Mouse (Mus musculus): ENCODE measurements around the gene Hand2.

The Hand2 gene

GRCm38 (mm10) chr8:57320851-57321743, at the start of gene Hand2:
TSS of gene Hand2 (plus strand) at chr8:57320983.
- peak; percentile 49 for DNase-seq (ENCODE audit: low read depth, low spot score)

GRCm38 (mm10) chr8:57273055-57273454, 47.7 kb upstream of the Hand2 start:
- DNase-seq (ENCODE audit: low read depth, low spot score): no peak

GRCm38 (mm10) chr8:57293441-57293840, 27.3 kb upstream of the Hand2 start:
- DNase-seq (ENCODE audit: low read depth, low spot score): no peak

- DNase-seq (ENCODE audit: low read depth, low spot score): no peak
These were observed 17.3 kb upstream of the Hand2 start for GRCm38 (mm10) chr8:57303513-57303912.

- DNase-seq (ENCODE audit: low read depth, low spot score): peak; percentile 56
These were observed 15.8 kb upstream of the Hand2 start for GRCm38 (mm10) chr8:57304944-57305343.

- DNase-seq (ENCODE audit: low read depth, low spot score): peak; percentile 41
These were observed 14.3 kb upstream of the Hand2 start for GRCm38 (mm10) chr8:57306441-57306840.

GRCm38 (mm10) chr8:57309844-57310485, 10.8 kb upstream of the Hand2 start:
- DNase-seq (ENCODE audit: low read depth, low spot score): no peak

GRCm38 (mm10) chr8:57312031-57312981, 8.5 kb upstream of the Hand2 start:
- DNase-seq (ENCODE audit: low read depth, low spot score): peak; percentile 31

GRCm38 (mm10) chr8:57313583-57313982, 7.2 kb upstream of the Hand2 start:
- no peak for DNase-seq (ENCODE audit: low read depth, low spot score)

GRCm38 (mm10) chr8:57314216-57314615, 6.6 kb upstream of the Hand2 start:
- DNase-seq (ENCODE audit: low read depth, low spot score): peak; percentile 66

- no peak for DNase-seq (ENCODE audit: low read depth, low spot score)
These were observed 5.3 kb upstream of the Hand2 start for GRCm38 (mm10) chr8:57315471-57315870.

GRCm38 (mm10) chr8:57317107-57317506, 3.7 kb upstream of the Hand2 start:
- DNase-seq (ENCODE audit: low read depth, low spot score): no peak

GRCm38 (mm10) chr8:57317890-57318480, 2.8 kb upstream of the Hand2 start:
- no peak for DNase-seq (ENCODE audit: low read depth, low spot score)

- no peak for DNase-seq (ENCODE audit: low read depth, low spot score)
These were observed 1.4 kb upstream of the Hand2 start for GRCm38 (mm10) chr8:57319092-57319980.

GRCm38 (mm10) chr8:57319981-57320585, 700 bp upstream of the Hand2 start:
- DNase-seq (ENCODE audit: low read depth, low spot score): no peak

- DNase-seq (ENCODE audit: low read depth, low spot score): peak; percentile 42
These were observed 1.4 kb downstream of the Hand2 start for GRCm38 (mm10) chr8:57321898-57322895.

- DNase-seq (ENCODE audit: low read depth, low spot score): peak; percentile 28
These were observed 2.5 kb downstream of the Hand2 start for GRCm38 (mm10) chr8:57322961-57323941.

Measured in R1 (cell line).